Mouse (Mus musculus): ENCODE results near the gene Itga1. TPM values are rescaled to one million over a fixed set of nuclear protein-coding genes. Genes with fewer than 3 reads are reported as not detected.

The Itga1 gene
- total and polyA plus RNA-seq, 3 experiments: under 0.01 to 0.04 (median 0.01) TPM

DNA sequence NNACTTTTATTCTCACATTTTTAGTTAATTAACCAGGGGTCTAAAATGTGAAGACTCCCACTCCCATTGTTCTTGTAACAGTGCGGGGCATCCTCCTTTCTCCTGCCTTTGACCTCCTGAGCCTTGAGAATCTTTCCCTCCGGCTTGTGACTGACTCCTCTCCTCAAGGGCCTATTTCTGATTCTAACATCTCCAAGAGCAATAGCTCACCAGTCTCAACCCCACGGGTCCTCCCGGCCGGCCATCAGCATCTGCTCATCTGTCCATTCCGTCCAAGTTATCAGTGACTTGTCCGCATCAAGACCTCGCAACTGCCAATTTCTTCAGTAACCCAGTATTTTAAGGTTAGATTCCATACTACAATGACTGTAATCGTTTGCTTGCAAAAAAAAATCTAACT is 84.2 kb downstream of the Itga1 start:
- Histone ChIP-seq H3K4me1 (ENCODE audit: control insufficient read depth in 1 of 2, insufficient read depth in 2 of 2) (peaks cover 5 to 23% of the 10 kb centered on the region in 2 experiments; a peak in 3 of 4 replicates), H3K4me2 (ENCODE audit: insufficient read depth, low read depth, poor library complexity, severe bottlenecking) (no peak overlapping the region), H3K9me3 (replicated peaks; ENCODE audit: low read length) (no peaks in the 10 kb centered on the region), H3K27me3 (replicated peaks) (no peaks in the 10 kb centered on the region), H3K79me2 (replicated peaks; ENCODE audit: control insufficient read depth, extremely low read depth, insufficient read depth, poor library complexity, severe bottlenecking) (no peaks in the 10 kb centered on the region), H3K9ac (ENCODE audit: insufficient read depth, low read depth) (no peak overlapping the region), H3K4me3 (replicated peaks in 1 of 3; ENCODE audit: low read depth in 2 of 3, low read length in 2 of 3, poor library complexity in 1 of 3) (no peak overlapping the region), H3K27ac (ENCODE audit: insufficient read depth, low read depth) (no peak overlapping the region), H3K36me3 (replicated peaks in 1 of 2; ENCODE audit: control insufficient read depth in 1 of 2, insufficient read depth in 1 of 2, low read length in 1 of 2) (no peaks in the 10 kb centered on the region)
- in situ Hi-C loops (cut with MboI; ENCODE audit: low pct_ligation_motif_present, low pct_unique_long_range_greater_than_20kb, low sequenced_read_pairs): no loop called here
- TF ChIP-seq JUND (conservative IDR thresholded peaks at IDR 0.05; ENCODE audit: low read depth, low read length) (no peak), USF1 (IDR thresholded peaks at IDR 0.05; ENCODE audit: low read depth, low read length) (no peak)
- no peak for DNase-seq (ENCODE audit: extremely low read depth)
- dilution Hi-C loops (cut with MboI; ENCODE audit: extremely low pct_ligation_motif_present, extremely low pct_unique_long_range_greater_than_20kb, low sequenced_read_pairs): no loop called here

DNA sequence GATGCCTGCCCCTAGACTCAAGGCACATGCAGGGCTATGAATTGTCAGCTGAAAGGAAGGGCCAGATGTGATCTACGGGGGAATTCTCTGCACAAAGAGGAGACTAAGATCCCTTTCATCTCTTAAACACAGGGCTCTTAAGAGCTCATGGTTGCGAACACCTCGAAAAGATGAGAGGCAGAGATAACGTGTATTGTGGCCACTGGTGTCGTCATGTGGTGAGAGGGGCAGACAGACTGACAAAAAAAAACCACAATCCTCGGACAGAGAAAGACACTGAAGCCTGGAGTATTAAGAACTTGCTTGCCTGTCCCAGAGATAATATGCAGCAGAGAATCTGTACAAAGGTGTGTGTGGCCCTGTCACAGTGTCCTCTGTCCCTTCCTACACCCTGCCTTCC is 90.2 kb downstream of the Itga1 start:
- Histone ChIP-seq H3K27me3 (replicated peaks) (no peaks in the 10 kb centered on the region), H3K9ac (ENCODE audit: insufficient read depth, low read depth) (no peak overlapping the region), H3K4me2 (ENCODE audit: insufficient read depth, low read depth, poor library complexity, severe bottlenecking) (no peak overlapping the region), H3K4me3 (replicated peaks in 1 of 3; ENCODE audit: low read depth in 2 of 3, low read length in 2 of 3, poor library complexity in 1 of 3) (no peak overlapping the region), H3K36me3 (replicated peaks in 1 of 2; ENCODE audit: control insufficient read depth in 1 of 2, insufficient read depth in 1 of 2, low read length in 1 of 2) (no peaks in the 10 kb centered on the region), H3K9me3 (replicated peaks; ENCODE audit: low read length) (no peaks in the 10 kb centered on the region), H3K4me1 (ENCODE audit: control insufficient read depth in 1 of 2, insufficient read depth in 2 of 2) (peaks cover 2 to 3% of the 10 kb centered on the region in 2 experiments; a peak in 3 of 4 replicates), H3K27ac (ENCODE audit: insufficient read depth, low read depth) (no peak overlapping the region), H3K79me2 (replicated peaks; ENCODE audit: control insufficient read depth, extremely low read depth, insufficient read depth, poor library complexity, severe bottlenecking) (no peaks in the 10 kb centered on the region)
- no peak for DNase-seq (ENCODE audit: extremely low read depth)
- TF ChIP-seq POLR2AphosphoS2 (IDR thresholded peaks at IDR 0.05; ENCODE audit: low read depth, low read length) (no peak), JUN (IDR thresholded peaks at IDR 0.05; ENCODE audit: insufficient read depth, low read depth, low read length) (no peak), MYC (IDR thresholded peaks at IDR 0.05; ENCODE audit: low read depth, low read length) (no peak), CHD1 (IDR thresholded peaks at IDR 0.05; ENCODE audit: low read depth, low read length) (no peak), MAX (IDR thresholded peaks at IDR 0.05; ENCODE audit: low read length) (no peak), EP300 (IDR thresholded peaks at IDR 0.05; ENCODE audit: low read length) (no peak)
- in situ Hi-C loops (cut with MboI; ENCODE audit: low pct_ligation_motif_present, low pct_unique_long_range_greater_than_20kb, low sequenced_read_pairs): no loop called here
- dilution Hi-C loops (cut with MboI; ENCODE audit: extremely low pct_ligation_motif_present, extremely low pct_unique_long_range_greater_than_20kb, low sequenced_read_pairs): no loop called here

DNA sequence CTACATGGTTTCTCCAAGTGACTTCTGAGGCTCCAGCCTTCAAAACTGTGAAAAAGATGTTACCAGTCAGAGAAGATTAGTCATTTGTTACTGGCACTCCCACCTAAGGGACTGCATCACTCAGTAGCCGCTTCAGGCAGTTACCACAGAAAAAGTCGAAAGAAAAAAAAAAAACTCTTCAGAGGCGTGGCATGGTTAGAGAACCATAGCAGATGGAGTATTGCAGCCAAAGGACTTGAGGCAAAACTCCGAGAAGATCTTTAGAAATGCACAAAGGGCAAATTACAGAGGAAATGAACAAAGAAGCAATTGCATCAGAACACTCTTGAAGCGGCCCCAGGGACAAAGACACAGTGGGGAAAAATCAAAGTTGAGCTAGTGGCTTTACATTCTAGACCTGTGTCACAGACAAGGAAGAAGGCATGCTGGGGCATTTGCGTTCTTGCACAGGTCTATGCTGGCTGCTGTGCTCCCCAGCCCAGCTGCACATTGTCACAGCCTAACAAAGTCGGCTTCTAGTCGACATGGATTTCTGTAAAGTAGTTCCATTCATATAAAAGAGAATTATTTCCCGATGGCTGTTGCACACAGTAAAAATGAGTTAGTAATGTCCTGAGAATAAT is 95.4 kb downstream of the Itga1 start:
- Histone ChIP-seq H3K9ac (ENCODE audit: insufficient read depth, low read depth) (no peak overlapping the region), H3K4me2 (ENCODE audit: insufficient read depth, low read depth, poor library complexity, severe bottlenecking) (peak overlapping the region; percentile 66), H3K27ac (ENCODE audit: insufficient read depth, low read depth) (no peak overlapping the region), H3K4me1 (ENCODE audit: control insufficient read depth in 1 of 2, insufficient read depth in 2 of 2) (peaks cover 0 to 16% of the 10 kb centered on the region in 2 experiments; a peak in 3 of 4 replicates), H3K79me2 (replicated peaks; ENCODE audit: control insufficient read depth, extremely low read depth, insufficient read depth, poor library complexity, severe bottlenecking) (no peaks in the 10 kb centered on the region), H3K27me3 (replicated peaks) (no peaks in the 10 kb centered on the region), H3K9me3 (replicated peaks; ENCODE audit: low read length) (no peaks in the 10 kb centered on the region), H3K4me3 (replicated peaks in 1 of 3; ENCODE audit: low read depth in 2 of 3, low read length in 2 of 3, poor library complexity in 1 of 3) (no peak overlapping the region), H3K36me3 (replicated peaks in 1 of 2; ENCODE audit: control insufficient read depth in 1 of 2, insufficient read depth in 1 of 2, low read length in 1 of 2) (no peaks in the 10 kb centered on the region)
- in situ Hi-C loops (cut with MboI; ENCODE audit: low pct_ligation_motif_present, low pct_unique_long_range_greater_than_20kb, low sequenced_read_pairs) (no loop called here), dilution Hi-C loops (cut with MboI; ENCODE audit: extremely low pct_ligation_motif_present, extremely low pct_unique_long_range_greater_than_20kb, low sequenced_read_pairs) (no loop called here)
- no peak for TF ChIP-seq CHD2 (IDR thresholded peaks at IDR 0.05; ENCODE audit: low read length)
- TF ChIP-seq ZNF384 (IDR thresholded peaks at IDR 0.05; ENCODE audit: low read depth, low read length): peak; percentile 94
- no peak for TF ChIP-seq PAX5 (IDR thresholded peaks at IDR 0.05; ENCODE audit: low read length)
- TF ChIP-seq NRF1 (IDR thresholded peaks at IDR 0.05; ENCODE audit: low read depth, low read length): no peak
- 0 out of 2 replicates have a peak, but pooled peaks have one; percentile 19 for TF ChIP-seq IRF4 (IDR thresholded peaks at IDR 0.05; ENCODE audit: low read depth, low read length)
- TF ChIP-seq MEF2A (IDR thresholded peaks at IDR 0.05; ENCODE audit: borderline replicate concordance, low read depth, low read length): peak; percentile 11; the same call in 1 of the 2 replicates
- TF ChIP-seq JUND (conservative IDR thresholded peaks at IDR 0.05; ENCODE audit: low read depth, low read length): no peak
- DNase-seq (ENCODE audit: extremely low read depth): peak; percentile 51
